Mouse (Mus musculus): ENCODE results near the gene Erbb4. TPM values are rescaled to one million over a fixed set of nuclear protein-coding genes. Genes with fewer than 3 reads are reported as not detected.

The Erbb4 gene
- polyA plus RNA-seq, 1 experiment from 2014 or later: not detected

- Histone ChIP-seq H3K9ac (ENCODE audit: low read depth, low read length) (no peak overlapping the region), H3K27me3 (replicated peaks; ENCODE audit: control insufficient read depth, insufficient read depth, low read length) (no peaks in the 10 kb centered on the region), H3K4me1 (replicated peaks; ENCODE audit: control insufficient read depth, insufficient read depth, low read length) (no peaks in the 10 kb centered on the region), H3K4me3 (ENCODE audit: low read depth, low read length) (no peak overlapping the region), H3K4me2 (replicated peaks; ENCODE audit: low read depth) (no peak overlapping the region), H3K9me3 (ENCODE audit: control insufficient read depth) (no peaks in the 10 kb centered on the region), H3K27ac (ENCODE audit: low read depth, low read length) (no peak overlapping the region), H3K36me3 (ENCODE audit: control insufficient read depth, insufficient read depth) (no peaks in the 10 kb centered on the region)
- TF ChIP-seq CTCF (IDR thresholded peaks at IDR 0.05; ENCODE audit: low read depth): no peak
- WGBS: 61% methylated on average over 1 of the region's 1 CpGs
- no peak for ATAC-seq
These were observed 952.6 kb downstream of the Erbb4 start for GRCm38 (mm10) chr1:68155253-68155652.

- Histone ChIP-seq H3K9me3 (ENCODE audit: control insufficient read depth) (no peaks in the 10 kb centered on the region), H3K4me2 (replicated peaks; ENCODE audit: low read depth) (no peak overlapping the region), H3K27me3 (replicated peaks; ENCODE audit: control insufficient read depth, insufficient read depth, low read length) (no peaks in the 10 kb centered on the region), H3K4me1 (replicated peaks; ENCODE audit: control insufficient read depth, insufficient read depth, low read length) (no peaks in the 10 kb centered on the region), H3K9ac (ENCODE audit: low read depth, low read length) (no peak overlapping the region), H3K36me3 (ENCODE audit: control insufficient read depth, insufficient read depth) (no peaks in the 10 kb centered on the region), H3K4me3 (ENCODE audit: low read depth, low read length) (no peak overlapping the region), H3K27ac (ENCODE audit: low read depth, low read length) (no peak overlapping the region)
- TF ChIP-seq CTCF (IDR thresholded peaks at IDR 0.05; ENCODE audit: low read depth): peak; percentile 37
- no peak for ATAC-seq
- WGBS: 87% methylated on average over 2 of the region's 2 CpGs
These were observed 957.3 kb downstream of the Erbb4 start for GRCm38 (mm10) chr1:68150572-68150971.

DNA sequence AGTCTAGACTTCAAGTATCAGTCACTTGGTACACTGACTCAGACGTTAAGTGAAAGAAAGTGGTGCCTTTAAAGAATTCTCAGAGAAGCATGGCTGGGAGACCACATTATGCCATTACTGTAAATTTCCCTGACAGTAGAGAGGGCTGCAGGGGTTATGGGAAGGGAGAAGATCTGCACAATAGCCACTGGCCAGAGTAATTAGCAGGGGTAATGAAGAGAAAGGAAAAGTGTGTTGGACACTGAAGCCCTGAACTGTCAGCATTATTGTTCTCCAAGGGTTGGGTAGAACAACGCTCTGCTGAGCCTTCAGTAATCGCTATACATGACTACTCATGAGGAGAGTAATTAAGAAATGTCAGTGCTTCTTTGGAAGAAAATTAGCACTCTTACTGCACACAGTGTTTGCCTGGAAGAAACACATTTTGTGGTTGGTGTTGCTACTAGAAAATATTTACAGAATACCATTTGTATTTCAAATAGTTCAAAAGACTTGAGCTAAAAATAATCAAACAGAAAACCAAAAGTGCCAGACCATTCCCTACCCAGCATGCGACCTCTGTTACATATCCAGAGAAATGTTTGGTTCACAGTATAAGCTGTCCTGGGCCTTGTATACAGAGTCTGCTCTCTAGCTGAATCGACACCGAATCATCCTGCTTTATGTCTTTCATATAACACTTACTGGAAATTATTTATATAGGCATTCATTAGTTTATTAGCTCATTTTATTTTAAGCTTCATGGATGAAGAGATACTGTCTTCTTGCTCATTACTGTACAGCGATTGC is 965.1 kb downstream of the Erbb4 start:
- Histone ChIP-seq H3K4me1 (replicated peaks; ENCODE audit: control insufficient read depth, insufficient read depth, low read length) (no peaks in the 10 kb centered on the region), H3K27ac (ENCODE audit: low read depth, low read length) (no peak overlapping the region), H3K9ac (ENCODE audit: low read depth, low read length) (no peak overlapping the region), H3K36me3 (ENCODE audit: control insufficient read depth, insufficient read depth) (no peaks in the 10 kb centered on the region), H3K4me3 (ENCODE audit: low read depth, low read length) (no peak overlapping the region), H3K9me3 (ENCODE audit: control insufficient read depth) (no peaks in the 10 kb centered on the region), H3K27me3 (replicated peaks; ENCODE audit: control insufficient read depth, insufficient read depth, low read length) (no peaks in the 10 kb centered on the region), H3K4me2 (replicated peaks; ENCODE audit: low read depth) (no peak overlapping the region)
- 64% methylated on average over 7 of the region's 7 CpGs for WGBS
- ATAC-seq: no peak
- no peak for TF ChIP-seq CTCF (IDR thresholded peaks at IDR 0.05; ENCODE audit: low read depth)

- no peak for ATAC-seq
- Histone ChIP-seq H3K9me3 (ENCODE audit: control insufficient read depth) (no peaks in the 10 kb centered on the region), H3K9ac (ENCODE audit: low read depth, low read length) (no peak overlapping the region), H3K36me3 (ENCODE audit: control insufficient read depth, insufficient read depth) (no peaks in the 10 kb centered on the region), H3K27ac (ENCODE audit: low read depth, low read length) (no peak overlapping the region), H3K4me3 (ENCODE audit: low read depth, low read length) (no peak overlapping the region), H3K4me2 (replicated peaks; ENCODE audit: low read depth) (no peak overlapping the region), H3K27me3 (replicated peaks; ENCODE audit: control insufficient read depth, insufficient read depth, low read length) (no peaks in the 10 kb centered on the region), H3K4me1 (replicated peaks; ENCODE audit: control insufficient read depth, insufficient read depth, low read length) (no peaks in the 10 kb centered on the region)
- no peak for TF ChIP-seq CTCF (IDR thresholded peaks at IDR 0.05; ENCODE audit: low read depth)
These were observed 972.9 kb downstream of the Erbb4 start for GRCm38 (mm10) chr1:68134943-68135342.

DNA sequence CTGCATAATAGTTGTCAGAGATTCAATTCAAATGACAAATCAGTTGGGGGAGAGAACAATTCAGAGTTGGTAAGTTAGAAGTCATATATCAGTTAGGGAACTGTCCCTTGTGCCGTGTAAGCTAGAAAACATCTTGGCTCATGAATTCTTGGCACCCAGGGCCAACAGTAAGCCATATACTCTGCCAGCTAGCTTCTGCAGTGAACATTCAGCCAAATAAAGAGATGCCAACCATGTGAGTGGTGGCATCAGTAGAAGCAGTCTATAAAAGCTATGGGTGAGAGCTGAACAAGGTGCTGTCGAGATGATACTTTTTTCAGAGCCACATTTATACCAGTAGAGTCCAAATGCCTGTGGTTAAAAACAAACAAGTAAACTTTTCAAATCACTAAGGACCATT is 973.4 kb downstream of the Erbb4 start:
- H3K36me3 ChIP-seq (ENCODE audit: control insufficient read depth, insufficient read depth): no peaks in the 10 kb centered on the region
- no peak overlapping the region for H3K27ac ChIP-seq (ENCODE audit: low read depth, low read length)
- WGBS: 68% methylated on average over 2 of the region's 2 CpGs
- H3K4me3 ChIP-seq (ENCODE audit: low read depth, low read length): no peak overlapping the region
- H3K4me2 ChIP-seq (replicated peaks; ENCODE audit: low read depth): no peak overlapping the region
- no peaks in the 10 kb centered on the region for H3K27me3 ChIP-seq (replicated peaks; ENCODE audit: control insufficient read depth, insufficient read depth, low read length)
- no peaks in the 10 kb centered on the region for H3K9me3 ChIP-seq (ENCODE audit: control insufficient read depth)
- ATAC-seq: no peak
- H3K4me1 ChIP-seq (replicated peaks; ENCODE audit: control insufficient read depth, insufficient read depth, low read length): no peaks in the 10 kb centered on the region
- TF ChIP-seq CTCF (IDR thresholded peaks at IDR 0.05; ENCODE audit: low read depth): no peak
- no peak overlapping the region for H3K9ac ChIP-seq (ENCODE audit: low read depth, low read length)

DNA sequence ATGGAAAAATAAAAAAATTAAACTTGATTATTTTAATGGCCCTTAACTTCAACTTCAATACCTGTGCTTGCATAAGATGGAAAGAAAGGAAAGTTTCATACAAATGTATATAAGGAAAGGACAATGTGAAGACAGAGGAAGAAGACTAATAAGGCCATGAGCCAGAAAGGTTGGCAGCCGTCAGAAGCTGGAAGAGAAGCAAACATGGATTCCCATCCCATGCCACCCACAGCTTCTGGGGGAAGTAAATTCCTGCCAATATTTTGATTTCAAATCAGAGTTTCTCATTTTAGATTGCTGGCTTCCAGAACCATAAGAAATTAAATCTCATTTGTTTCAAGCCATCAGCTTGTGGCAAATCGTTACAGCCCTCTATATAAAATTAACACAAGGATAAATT is 984.3 kb downstream of the Erbb4 start:
- Histone ChIP-seq H3K9ac (ENCODE audit: low read depth, low read length) (no peak overlapping the region), H3K4me2 (replicated peaks; ENCODE audit: low read depth) (no peak overlapping the region), H3K9me3 (ENCODE audit: control insufficient read depth) (no peaks in the 10 kb centered on the region), H3K36me3 (ENCODE audit: control insufficient read depth, insufficient read depth) (no peaks in the 10 kb centered on the region), H3K27ac (ENCODE audit: low read depth, low read length) (no peak overlapping the region), H3K4me3 (ENCODE audit: low read depth, low read length) (no peak overlapping the region), H3K27me3 (replicated peaks; ENCODE audit: control insufficient read depth, insufficient read depth, low read length) (no peaks in the 10 kb centered on the region), H3K4me1 (replicated peaks; ENCODE audit: control insufficient read depth, insufficient read depth, low read length) (no peaks in the 10 kb centered on the region)
- no peak for ATAC-seq
- 84% methylated on average over 2 of the region's 2 CpGs for whole genome bisulfite sequencing
- TF ChIP-seq CTCF (IDR thresholded peaks at IDR 0.05; ENCODE audit: low read depth): no peak

Measured in intestine, postnatal 0 days (tissue).